Mouse (Mus musculus) spleen, postnatal 14 days (tissue): Measurements from ENCODE around the gene Hoxc6.

Source experiments
- DNase-seq, 2 experiments: peaks; one replicate each; pipeline ENCODE4 v3.0.0; 2021 to 2022; ENCODE audit warnings: low spot score in 2 of 2

Gene Hoxc6

DNA sequence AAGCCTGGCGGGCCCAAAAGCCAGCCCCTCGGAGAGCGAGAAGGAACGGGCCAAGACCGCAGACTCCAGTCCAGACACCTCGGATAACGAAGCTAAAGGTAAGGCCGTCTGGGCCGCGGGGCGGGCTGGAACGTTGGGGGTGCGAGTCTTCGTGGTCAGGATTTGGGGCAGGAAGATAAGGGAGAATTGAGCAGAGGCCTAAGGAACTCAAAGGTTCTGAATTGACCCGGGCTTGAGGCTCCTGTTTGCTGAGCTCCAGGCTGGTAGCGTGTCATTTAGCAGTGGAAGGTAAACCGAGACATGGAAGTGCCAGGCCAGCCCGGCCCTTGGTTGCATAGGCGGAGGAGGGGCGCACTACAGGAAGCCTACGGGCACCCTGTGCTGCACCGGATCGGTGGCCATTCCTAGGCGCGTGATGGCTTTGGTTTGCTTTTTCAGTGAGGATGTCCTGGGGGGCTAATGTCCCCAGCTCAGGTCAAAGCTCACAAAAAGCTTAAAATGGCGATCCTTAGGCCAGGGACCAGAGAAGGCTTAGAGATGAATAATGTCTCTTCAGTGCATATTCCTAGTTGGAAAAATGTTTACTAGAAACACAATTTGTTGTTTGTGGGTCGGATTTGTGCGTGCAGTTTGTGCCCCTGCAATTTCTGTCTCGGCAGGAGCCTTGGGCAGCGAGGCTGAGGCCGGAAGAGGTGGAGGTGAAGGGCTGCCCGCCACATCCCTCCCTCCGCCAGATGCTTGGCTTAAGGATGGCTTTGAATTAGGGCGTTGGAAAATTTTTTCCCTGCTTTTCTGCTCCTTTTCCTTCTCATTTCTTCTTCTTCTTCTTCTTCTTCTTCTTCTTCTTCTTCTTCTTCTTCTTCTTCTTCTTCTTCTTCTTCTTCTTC, 30.3 kb upstream of the Hoxc6 start:
- no peak for DNase-seq

GRCm38 (mm10) chr15:102969296-102969695, 28.8 kb upstream of the Hoxc6 start:
- DNase-seq = no peak

DNA sequence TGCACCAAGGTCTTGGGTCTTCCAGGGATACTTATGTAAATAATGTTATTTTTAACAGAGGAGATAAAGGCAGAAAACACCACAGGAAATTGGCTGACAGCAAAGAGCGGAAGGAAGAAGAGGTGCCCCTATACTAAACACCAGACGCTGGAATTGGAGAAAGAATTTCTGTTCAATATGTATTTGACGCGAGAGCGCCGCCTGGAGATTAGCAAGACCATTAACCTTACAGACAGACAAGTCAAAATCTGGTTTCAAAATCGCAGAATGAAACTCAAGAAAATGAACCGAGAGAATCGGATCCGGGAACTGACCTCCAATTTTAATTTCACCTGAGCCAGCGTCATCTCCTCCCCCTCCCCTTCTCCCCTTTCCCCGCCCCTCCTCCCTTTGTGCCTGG, 27.3 kb upstream of the Hoxc6 start:
- DNase-seq = no peak

DNA sequence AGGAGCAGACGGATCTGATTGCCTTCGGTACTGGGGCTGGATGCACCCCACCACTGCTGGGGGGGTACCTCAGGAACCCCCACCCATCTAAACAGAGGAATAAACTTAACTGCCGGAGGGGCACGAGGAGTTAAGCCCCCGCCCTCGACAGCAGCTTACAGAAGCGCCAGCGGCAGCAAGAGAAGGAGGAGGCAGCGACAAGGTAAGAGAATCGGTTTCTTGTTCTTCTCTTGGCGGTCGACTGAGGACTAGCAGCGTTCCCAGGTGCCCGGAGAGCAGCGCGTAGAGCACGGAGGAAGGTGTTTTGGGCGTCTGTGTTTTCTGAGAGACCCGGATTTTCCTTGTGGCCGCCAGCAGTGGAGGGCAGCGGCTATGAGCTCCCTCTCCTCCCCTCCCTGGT, 25.8 kb upstream of the Hoxc6 start:
- no peak for DNase-seq

DNA sequence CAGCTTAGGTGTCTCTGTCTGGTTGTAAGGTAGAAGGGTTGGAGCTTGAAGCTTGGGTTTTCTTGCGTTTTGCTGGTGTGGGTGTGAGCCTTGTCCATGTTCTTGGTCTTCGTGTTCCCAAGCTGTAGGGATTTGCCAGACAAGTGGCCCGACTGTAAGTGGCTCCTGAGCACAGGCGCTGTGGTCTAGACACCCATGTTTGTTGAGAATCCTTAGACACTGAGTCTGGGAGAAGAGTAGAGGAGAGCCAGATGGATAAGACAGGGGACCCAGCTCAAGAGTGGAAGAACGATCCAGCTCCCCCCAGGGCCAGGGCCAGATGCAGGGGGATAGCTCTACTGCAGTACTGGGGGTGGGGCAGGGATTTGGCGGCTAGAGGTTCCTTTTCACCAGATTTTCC, 25.3 kb upstream of the Hoxc6 start:
- DNase-seq = no peak

DNA sequence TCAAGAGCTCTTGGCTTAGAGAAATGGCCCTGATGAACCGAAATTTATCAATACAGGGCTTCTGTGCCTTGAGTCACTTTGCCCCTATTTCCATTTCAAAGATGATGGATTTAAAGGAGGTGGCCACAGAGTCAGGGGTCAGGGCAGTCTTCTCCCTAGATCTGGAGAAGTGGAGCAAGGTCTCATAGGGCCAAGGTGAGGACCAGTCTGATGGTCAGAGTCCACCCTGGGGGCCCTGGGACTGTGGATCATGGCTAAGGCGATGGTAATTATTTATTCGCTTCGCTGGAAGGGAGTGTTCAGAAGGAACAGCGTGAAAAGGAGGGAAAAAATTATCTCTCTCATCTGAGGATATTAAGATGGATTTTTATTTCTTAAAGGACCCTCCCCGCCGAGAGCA, 23.0 kb upstream of the Hoxc6 start:
- no peak for DNase-seq

GRCm38 (mm10) chr15:102975688-102976111, 22.4 kb upstream of the Hoxc6 start:
- DNase-seq = no peak

- DNase-seq = no peak
These were observed 21.9 kb upstream of the Hoxc6 start, which contains the start of gene Hoxc9 for GRCm38 (mm10) chr15:102976171-102976570. Gene Hoxc9 (plus strand): TSS chr15:102976439.

GRCm38 (mm10) chr15:102976631-102977422, 21.2 kb upstream of the Hoxc6 start:
- no peak for DNase-seq

DNA sequence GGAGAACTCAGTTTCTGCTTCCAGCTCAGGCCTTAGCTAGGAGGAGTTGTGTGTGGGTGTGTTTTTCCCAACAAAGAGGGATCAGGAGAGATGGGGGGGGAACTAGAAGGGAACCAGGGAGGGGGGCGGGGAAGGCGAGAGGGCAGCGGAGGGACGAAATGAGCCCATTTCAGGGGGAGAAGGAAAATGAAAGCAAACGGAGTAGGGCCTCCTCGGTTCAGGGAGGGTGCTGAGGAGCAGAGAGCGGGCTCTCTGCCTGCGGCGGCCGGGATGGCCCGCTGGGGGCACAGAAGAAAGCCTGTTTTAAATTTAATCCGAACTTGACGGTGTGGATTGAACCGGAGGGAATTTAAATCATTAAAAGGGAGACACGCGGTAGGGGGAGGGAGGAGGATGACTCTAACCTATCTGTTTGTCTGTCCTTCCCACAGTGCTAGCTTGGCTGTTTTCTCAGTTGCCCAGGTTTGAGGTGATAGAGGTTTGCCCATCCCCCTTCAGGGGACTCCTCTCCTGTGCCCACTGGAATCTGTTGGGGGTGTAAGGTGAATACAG, 20.6 kb upstream of the Hoxc6 start:
- no peak for DNase-seq

- DNase-seq = no peak
These were observed 19.2 kb upstream of the Hoxc6 start for GRCm38 (mm10) chr15:102978615-102979515.

- no peak for DNase-seq
These were observed 18.1 kb upstream of the Hoxc6 start for GRCm38 (mm10) chr15:102979936-102980335.

DNA sequence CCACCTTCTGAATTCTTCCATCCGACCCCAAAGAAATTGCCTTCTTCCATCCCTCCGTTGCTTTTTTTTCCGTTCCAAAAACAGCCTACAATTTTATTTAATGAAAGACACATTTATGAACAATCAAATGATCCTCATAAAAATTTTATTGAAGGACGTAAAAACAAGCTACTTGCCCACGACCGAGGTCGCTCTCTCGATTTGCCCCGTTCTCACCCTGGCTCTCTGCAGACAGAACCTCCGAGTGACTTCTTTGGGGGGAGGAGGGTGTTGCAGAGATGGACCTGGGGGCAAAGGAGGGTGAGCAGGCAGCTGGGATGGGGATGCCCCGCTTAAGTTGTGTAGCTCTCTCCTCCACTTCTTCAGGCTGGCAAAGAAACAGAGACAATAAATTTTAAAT, 17.7 kb upstream of the Hoxc6 start:
- no peak for DNase-seq

- no peak for DNase-seq
These were observed 17.1 kb upstream of the Hoxc6 start for GRCm38 (mm10) chr15:102980912-102981311.

- no peak for DNase-seq
These were observed 16.4 kb upstream of the Hoxc6 start for GRCm38 (mm10) chr15:102981379-102982288.

DNA sequence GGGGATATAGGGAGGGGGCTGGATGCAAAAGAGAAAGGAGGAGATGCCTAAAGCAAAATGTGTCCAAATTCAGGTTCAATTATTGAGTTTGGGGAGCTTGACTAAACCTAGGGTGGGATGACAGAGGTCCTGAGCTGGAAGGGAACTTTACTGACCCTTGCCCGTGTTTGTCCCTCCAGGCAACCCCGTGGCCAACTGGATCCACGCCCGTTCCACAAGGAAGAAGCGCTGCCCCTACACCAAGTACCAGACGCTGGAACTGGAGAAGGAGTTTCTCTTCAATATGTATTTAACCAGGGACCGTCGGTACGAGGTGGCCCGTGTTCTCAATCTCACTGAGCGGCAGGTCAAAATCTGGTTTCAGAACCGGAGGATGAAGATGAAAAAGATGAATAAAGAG, 14.3 kb upstream of the Hoxc6 start:
- no peak for DNase-seq

DNA sequence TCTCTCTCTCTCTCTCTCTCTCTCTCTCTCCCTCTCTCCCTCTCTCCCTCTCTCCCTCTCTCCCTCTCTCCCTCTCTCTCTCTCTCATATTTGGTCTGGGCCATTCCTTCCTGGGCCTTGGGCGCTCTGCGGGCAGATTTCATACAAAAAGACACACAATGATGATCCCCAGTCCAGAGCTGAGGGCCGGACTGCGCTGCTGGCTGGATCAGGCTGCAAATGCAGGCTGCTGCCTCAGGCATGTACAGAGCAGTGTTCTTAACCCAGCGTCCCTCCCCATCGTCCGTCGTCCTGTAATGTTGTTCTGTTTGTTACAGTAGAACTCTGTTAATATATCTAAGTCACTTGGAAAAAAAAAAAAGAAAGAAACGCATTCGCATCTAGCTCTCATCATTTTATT, 13.5 kb upstream of the Hoxc6 start:
- DNase-seq = no peak

- DNase-seq = no peak
These were observed 13.1 kb upstream of the Hoxc6 start for GRCm38 (mm10) chr15:102984925-102985324.

GRCm38 (mm10) chr15:102987124-102987833, 10.8 kb upstream of the Hoxc6 start:
- DNase-seq = peak; percentile 64 to 76

- no peak for DNase-seq
These were observed 10.0 kb upstream of the Hoxc6 start for GRCm38 (mm10) chr15:102988078-102988477.
